Mouse (Mus musculus) layer of hippocampus, postnatal 25 days (tissue): ENCODE measurements around the gene Gm40460. TPM values are rescaled to one million over a fixed set of nuclear protein-coding genes. Genes with fewer than 3 reads are reported as not detected.

Source experiments
- total RNA-seq, 2 experiments: library from RNA; stranded (reverse); gene quantifications; 2 replicates each; pipeline ENCODE4 v1.2.3; 2021

Gene Gm40460
- total RNA-seq, 2 experiments from 2014 or later, result not detected

Other genes with a start within 250 kb of the Gm40460 start
- gene Mob2, start 180.0 kb downstream of the Gm40460 start, total RNA-seq, result 10 to 100 TPM; 27.0 to 29.1 TPM
- 100 to 1,000 TPM; 127 to 139 TPM for gene Dusp8, start 145.2 kb downstream of the Gm40460 start, total RNA-seq
- not detected for gene Gm45618, start 120.3 kb downstream of the Gm40460 start, total RNA-seq
- gene Gm39115, start 105.0 kb downstream of the Gm40460 start, total RNA-seq, result not detected
- not detected for gene Gm45337, start 96.5 kb downstream of the Gm40460 start, total RNA-seq
- not detected for gene Gm29735, start 84.0 kb downstream of the Gm40460 start, total RNA-seq
- gene Gm4553, start 75.3 kb downstream of the Gm40460 start, total RNA-seq, result not detected
- not detected for gene Krtap5-2, start 65.1 kb downstream of the Gm40460 start, total RNA-seq
- gene Gm10153, start 50.7 kb downstream of the Gm40460 start, total RNA-seq, result not detected
- gene Krtap5-3, start 39.7 kb downstream of the Gm40460 start, total RNA-seq, result not detected
- gene Gm7579, start 29.2 kb downstream of the Gm40460 start, total RNA-seq, result not detected
- gene Krtap5-5, start 11.1 kb downstream of the Gm40460 start, total RNA-seq, result not detected
- gene Gm2431, start 17.3 kb upstream of the Gm40460 start, total RNA-seq, result not detected
- gene Gm4559, start 33.3 kb upstream of the Gm40460 start, total RNA-seq, result not detected
- not detected for gene Krtap5-1, start 56.0 kb upstream of the Gm40460 start, total RNA-seq
- gene Krtap5-4, start 62.5 kb upstream of the Gm40460 start, total RNA-seq, result not detected
- 10 to 100 TPM; 40.7 to 41.8 TPM for gene Ifitm10, start 132.7 kb upstream of the Gm40460 start, total RNA-seq
- gene Gm49369, start 141.6 kb upstream of the Gm40460 start, total RNA-seq, result 10 to 100 TPM in 1 of 2 experiments, 1 to 10 TPM in 1; 3.2 to 10.3 TPM
- gene Ctsd, start 147.0 kb upstream of the Gm40460 start, total RNA-seq, result 100 to 1,000 TPM; 313 to 344 TPM
- not detected for gene Syt8, start 193.8 kb upstream of the Gm40460 start, total RNA-seq
- under 1 TPM in 1 of 2 experiments, not detected in 1; 0.70 TPM for gene Tnni2, start 200.7 kb upstream of the Gm40460 start, total RNA-seq
- 1 to 10 TPM; 2.2 to 4.2 TPM for gene Lsp1, start 219.7 kb upstream of the Gm40460 start, total RNA-seq